Mouse (Mus musculus) testis, postnatal 10 days (tissue): ENCODE data around the gene Gm49333.
A peak's percentile ranks its signal among the peaks of the same experiment; 100 is the strongest.

Experiments used
- DNase-seq: peaks from one replicate; pipeline ENCODE4 v3.0.0; 2021; ENCODE audit warnings: low spot score

Gm49333 gene

DNA sequence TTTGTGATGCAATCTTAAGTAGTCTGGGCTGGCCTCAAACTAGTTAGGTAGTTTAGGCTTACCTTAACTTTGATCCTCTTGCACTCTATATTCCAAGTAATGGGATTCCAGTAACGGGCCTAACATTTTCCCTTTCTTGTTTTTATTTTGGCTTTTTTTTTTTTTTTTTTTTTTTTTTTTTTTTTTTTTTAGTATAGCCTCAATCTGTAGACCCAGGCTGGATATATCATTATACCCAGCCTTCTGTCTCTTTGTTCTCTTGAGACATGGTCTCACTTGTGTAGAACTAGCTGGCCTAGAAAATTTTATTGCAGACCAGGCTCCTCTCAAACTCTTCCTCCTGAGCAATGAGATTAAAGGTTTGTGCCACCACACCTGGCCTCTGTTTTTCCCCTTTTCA is 80.2 kb downstream of the Gm49333 start:
- no peak for DNase-seq

DNA sequence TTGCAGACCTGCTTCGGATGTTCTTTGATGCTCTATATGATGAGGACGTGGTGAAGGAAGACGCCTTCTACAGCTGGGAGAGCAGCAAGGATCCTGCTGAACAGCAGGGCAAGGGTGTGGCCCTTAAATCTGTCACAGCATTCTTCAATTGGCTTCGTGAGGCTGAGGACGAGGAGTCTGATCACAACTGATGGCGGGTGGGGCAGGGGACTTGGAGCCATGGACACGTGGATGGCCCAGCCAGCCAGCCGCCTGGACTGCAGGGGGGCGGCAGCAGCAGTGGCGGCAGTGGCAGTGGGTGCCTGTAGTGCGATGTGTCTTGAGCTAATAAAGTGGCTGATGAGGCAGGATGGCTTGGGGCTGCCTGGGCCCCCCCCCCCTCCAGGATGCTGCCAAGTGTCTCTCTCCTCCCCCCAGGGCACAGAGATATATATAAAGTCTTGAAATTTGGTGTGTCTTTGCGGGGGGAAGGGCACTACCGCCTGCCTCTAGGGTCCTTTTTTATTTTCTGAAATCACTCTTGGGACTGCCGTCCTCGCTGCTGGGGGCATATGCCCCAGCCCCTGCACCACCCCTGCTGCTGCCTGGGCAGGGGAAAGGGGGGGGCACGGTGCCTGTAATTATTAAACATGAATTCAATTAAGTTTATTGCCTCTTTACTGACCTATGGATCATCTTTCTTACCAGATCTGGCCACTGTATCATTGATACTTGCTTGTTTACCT is 81.0 kb downstream of the Gm49333 start:
- DNase-seq: no peak

DNA sequence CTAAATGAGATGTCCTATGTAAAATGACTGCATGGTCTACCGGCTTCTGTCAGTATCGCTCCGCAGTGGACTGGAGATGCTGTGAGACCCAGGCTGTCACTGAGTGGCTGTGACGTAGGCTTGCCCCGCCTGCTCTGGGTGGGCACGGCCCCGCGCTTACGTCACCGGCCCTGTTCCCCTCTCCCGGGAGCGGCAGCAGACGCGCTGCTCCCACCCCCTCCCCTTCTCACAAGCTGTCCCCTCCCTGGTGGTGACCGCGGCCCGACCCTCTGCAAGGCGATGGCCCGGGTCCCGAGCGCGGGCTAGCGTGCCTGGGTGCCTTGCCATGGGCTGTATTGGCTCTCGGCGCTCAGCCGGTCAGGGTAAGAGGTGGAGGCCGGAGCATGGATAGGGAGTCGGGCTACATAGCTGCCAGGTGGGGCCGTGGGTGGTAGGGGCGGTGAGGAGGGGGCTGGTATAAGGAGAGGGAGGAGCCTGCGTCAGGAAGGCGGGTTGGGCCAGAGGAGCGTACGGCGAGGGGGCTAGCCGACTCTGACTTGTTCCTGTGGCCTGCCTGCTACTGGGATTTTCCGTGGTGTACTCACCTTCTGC is 81.8 kb downstream of the Gm49333 start, which contains the start of gene Fam131a:
Gene Fam131a (plus strand): TSS at position 131 of the 591 bp plus-strand sequence.
- DNase-seq: peak; percentile 91

DNA sequence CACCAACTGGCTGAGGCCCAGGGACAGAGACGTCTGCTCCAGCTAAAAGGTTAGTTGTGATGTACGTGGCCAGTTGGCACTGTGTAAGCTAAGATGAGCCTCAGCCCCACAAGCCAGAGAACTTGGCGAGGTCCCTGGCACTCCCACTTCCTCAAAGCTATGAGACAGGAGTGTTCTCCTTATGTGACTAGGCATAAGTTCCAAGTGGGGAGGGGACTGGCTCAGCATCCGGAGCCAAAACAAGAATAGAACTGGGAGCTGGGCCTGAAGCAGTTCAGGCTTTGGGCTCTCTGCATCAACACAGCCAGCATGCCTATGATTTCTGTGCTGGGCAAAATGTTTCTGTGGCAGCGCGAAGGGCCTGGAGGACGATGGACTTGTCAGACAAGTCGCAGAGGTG is 83.4 kb downstream of the Gm49333 start:
- peak; percentile 58 for DNase-seq
